Mouse (Mus musculus) heart, postnatal 0 days (tissue): Measurements from ENCODE around the gene Rpl18a. TPM values are rescaled to one million over a fixed set of nuclear protein-coding genes. Genes with fewer than 3 reads are reported as not detected.

Experiments used
- ATAC-seq: fragments of 200-750 bp; cut with Nextera tagmentation; 2 replicates; pipeline ENCODE4 v1.8.0; 2017; ENCODE audit warnings: low read depth, moderate number of reproducible peaks, moderate library complexity; ENCODE audit not compliant: insufficient read depth
- DNase-seq: peaks from one replicate; pipeline ENCODE4 v3.0.0-alpha.2; 2016; ENCODE audit warnings: low spot score
- H3K27ac ChIP-seq: fragments of 300-500 bp; sonication (generic); 2 replicates; pipeline ENCODE4 v1.5.1; 2014; ENCODE audit warnings: low read depth, mild to moderate bottlenecking
- H3K27me3 ChIP-seq: fragments of 300-500 bp; sonication (generic); 2 replicates; pipeline ENCODE4 v1.6.1; 2014; ENCODE audit warnings: low read length, mixed read lengths; ENCODE audit not compliant: control insufficient read depth, insufficient read depth
- H3K36me3 ChIP-seq: fragments of 300-500 bp; sonication (generic); replicated peaks from 2 replicates; pipeline ENCODE4 v1.6.1; 2014; ENCODE audit warnings: low read length, mixed read lengths; ENCODE audit not compliant: control insufficient read depth, insufficient read depth
- H3K4me1 ChIP-seq: fragments of 300-500 bp; sonication (generic); 2 replicates; pipeline ENCODE4 v1.6.1; 2014; ENCODE audit warnings: antibody characterized with exemption; ENCODE audit not compliant: control insufficient read depth, insufficient read depth
- H3K4me2 ChIP-seq: fragments of 300-500 bp; sonication (generic); 2 replicates; pipeline ENCODE4 v1.6.1; 2014; ENCODE audit warnings: low read depth, mild to moderate bottlenecking, low read length, moderate library complexity
- H3K4me3 ChIP-seq: fragments of 300-500 bp; sonication (generic); 2 replicates; pipeline ENCODE4 v1.5.1; 2014; ENCODE audit warnings: low read depth, low read length
- H3K9ac ChIP-seq: fragments of 300-500 bp; sonication (generic); replicated peaks from 2 replicates; pipeline ENCODE4 v1.6.1; 2014; ENCODE audit warnings: low read depth, low read length, mixed read lengths
- H3K9me3 ChIP-seq: fragments of 300-500 bp; sonication (generic); replicated peaks from 2 replicates; pipeline ENCODE4 v1.6.1; 2016; ENCODE audit warnings: low read length; ENCODE audit not compliant: control insufficient read depth
- CTCF ChIP-seq: IDR thresholded peaks from 2 replicates; pipeline ENCODE4 v1.5.1; 2016; ENCODE audit warnings: antibody characterized with exemption, control low read depth, low read depth
- EP300 ChIP-seq: IDR thresholded peaks from 2 replicates; pipeline ENCODE4 v1.6.1; 2016; ENCODE audit warnings: antibody characterized with exemption, low read depth
- WGBS: fragments of 180-500 bp; shearing (Covaris S2); extraction: QIAGEN DNeasy Blood & Tissue Kit; methylation state at CpG from one replicate; pipeline ENCODE4 v1.1.7; 2014; 5-methylcytosine and 5-hydroxymethylcytosine counted together
- polyA plus RNA-seq: library from polyadenylated mRNA; unstranded; fragments of >200 nt; fragmentation: Nextera tagmentation; extraction: Ambion mirVana; gene quantifications from 2 replicates; pipeline ENCODE4 v1.2.1, GENCODE M21; 2015
- total RNA-seq: library from RNA; depleted of rRNA; stranded (reverse); fragments of >200 nt; gene quantifications from 2 replicates; pipeline ENCODE4 v1.2.3, GENCODE M21; 2014; ENCODE audit warnings: low replicate concordance

Gene Rpl18a
- total and polyA plus RNA-seq, 2 experiments from 2014 or later: 2,186 to 2,523 TPM

DNA sequence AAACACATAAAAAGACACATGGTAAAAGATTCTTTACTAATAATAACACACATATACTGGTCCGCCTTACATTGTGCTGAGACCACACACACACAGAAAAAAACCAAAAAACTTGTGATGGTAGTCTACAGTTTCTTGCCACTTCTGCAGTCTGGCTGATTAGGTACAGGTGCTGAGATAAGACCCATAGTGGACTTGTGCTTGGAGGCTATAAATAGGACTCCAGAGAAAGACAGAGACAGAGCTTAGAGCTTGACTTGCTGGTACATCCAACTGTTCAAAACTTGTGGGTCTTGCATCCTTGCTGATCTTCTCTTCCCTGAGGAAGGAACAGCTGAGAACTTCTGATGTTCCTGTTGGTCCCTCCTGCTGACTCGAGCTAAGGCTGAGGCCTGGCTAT is 10.3 kb upstream of the Rpl18a start:
- H3K9me3 ChIP-seq: no peaks in the 10 kb centered on the region
- H3K4me1 ChIP-seq: peaks cover 23% of the 10 kb centered on the region
- H3K4me3 ChIP-seq: no peak overlapping the region
- WGBS: 59% methylated on average over 2 of the region's 2 CpGs
- ATAC-seq: no peak
- H3K27ac ChIP-seq: no peak overlapping the region
- TF ChIP-seq CTCF: no peak
- no peak for TF ChIP-seq EP300
- no peaks in the 10 kb centered on the region for H3K27me3 ChIP-seq
- no peak overlapping the region for H3K4me2 ChIP-seq
- no peak for DNase-seq
- peaks cover 10% of the 10 kb centered on the region for H3K36me3 ChIP-seq
- H3K9ac ChIP-seq: no peak overlapping the region

GRCm38 (mm10) chr8:70905831-70906736 is 8.9 kb upstream of the Rpl18a start, which contains the start of gene Map1s:
Map1s (plus strand) TSS chr8:70905932.
- Histone ChIP-seq H3K4me3 (peak within 1 kb of the TSS; percentile 96), H3K4me2 (peak within 1 kb of the TSS; percentile 97), H3K9ac (peak within 1 kb of the TSS; percentile 87), H3K27me3 (no peaks in the 10 kb centered on the region), H3K36me3 (0 out of 2 replicates have a peak, but pooled peaks cover 3% of the 10 kb centered on the region), H3K4me1 (peaks cover 23% of the 10 kb centered on the region), H3K27ac (peak within 1 kb of the TSS; percentile 84), H3K9me3 (no peaks in the 10 kb centered on the region)
- WGBS: under 1% methylated on average over 79 of the region's 86 CpGs
- TF ChIP-seq EP300 (no peak), CTCF (no peak)
- ATAC-seq (peak; percentile 85), DNase-seq (peak; percentile 71)

GRCm38 (mm10) chr8:70905463-70905830 is 8.2 kb upstream of the Rpl18a start:
- no peak for DNase-seq
- no peaks in the 10 kb centered on the region for H3K9me3 ChIP-seq
- peak overlapping the region; percentile 84 for H3K27ac ChIP-seq
- H3K4me3 ChIP-seq: peak overlapping the region; percentile 96
- WGBS: 9% methylated on average over 8 of the region's 8 CpGs
- H3K36me3 ChIP-seq: no peaks in the 10 kb centered on the region
- H3K4me1 ChIP-seq: peaks cover 23% of the 10 kb centered on the region
- peak overlapping the region; percentile 97 for H3K4me2 ChIP-seq
- H3K27me3 ChIP-seq: no peaks in the 10 kb centered on the region
- peak overlapping the region; percentile 87 for H3K9ac ChIP-seq
- TF ChIP-seq CTCF: no peak
- TF ChIP-seq EP300: no peak
- no peak for ATAC-seq

- Histone ChIP-seq H3K36me3 (no peaks in the 10 kb centered on the region), H3K9me3 (no peaks in the 10 kb centered on the region), H3K4me3 (no peak overlapping the region), H3K27ac (no peak overlapping the region), H3K4me2 (no peak overlapping the region), H3K9ac (no peak overlapping the region), H3K27me3 (no peaks in the 10 kb centered on the region), H3K4me1 (peaks cover 23% of the 10 kb centered on the region)
- no peak for TF ChIP-seq EP300
- TF ChIP-seq CTCF: no peak
- 42% methylated on average over 4 of the region's 4 CpGs for WGBS
- DNase-seq (no peak), ATAC-seq (no peak)
Measured at GRCm38 (mm10) chr8:70904532-70904931, 7.3 kb upstream of the Rpl18a start.

- Histone ChIP-seq H3K4me2 (no peak overlapping the region), H3K27me3 (no peaks in the 10 kb centered on the region), H3K4me1 (peaks cover 23% of the 10 kb centered on the region), H3K9ac (no peak overlapping the region), H3K9me3 (no peaks in the 10 kb centered on the region), H3K4me3 (no peak overlapping the region), H3K27ac (no peak overlapping the region), H3K36me3 (no peaks in the 10 kb centered on the region)
- DNase-seq: no peak
- no peak for ATAC-seq
- TF ChIP-seq EP300: no peak
Measured at GRCm38 (mm10) chr8:70903582-70903981, 6.4 kb upstream of the Rpl18a start.

DNA sequence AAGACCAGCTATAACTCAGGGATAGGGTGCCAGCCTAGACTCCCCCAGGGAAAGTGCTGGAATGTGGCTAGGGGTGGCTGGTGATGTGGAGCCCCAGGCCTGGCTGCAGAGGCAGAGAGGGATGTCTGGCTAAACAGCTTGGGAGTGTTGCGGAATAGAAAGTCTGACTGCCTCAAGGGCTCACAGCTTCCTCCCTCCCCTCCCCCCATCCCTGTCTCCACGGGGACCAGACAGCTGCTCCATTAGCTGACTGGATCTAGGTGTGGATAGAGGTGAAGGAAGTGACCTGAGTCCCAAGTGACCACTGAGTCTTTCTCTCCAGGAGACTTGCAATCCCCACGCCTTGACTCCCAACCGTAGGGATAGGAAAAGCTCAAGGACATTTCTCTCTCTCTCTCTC is 5.9 kb upstream of the Rpl18a start:
- Histone ChIP-seq H3K27ac (no peak overlapping the region), H3K9me3 (no peaks in the 10 kb centered on the region), H3K36me3 (no peaks in the 10 kb centered on the region), H3K4me1 (peaks cover 23% of the 10 kb centered on the region), H3K9ac (no peak overlapping the region), H3K4me3 (no peak overlapping the region), H3K4me2 (no peak overlapping the region), H3K27me3 (no peaks in the 10 kb centered on the region)
- DNase-seq: no peak
- no peak for ATAC-seq
- TF ChIP-seq EP300 (no peak), CTCF (no peak)
- 40% methylated on average over 4 of the region's 4 CpGs for WGBS
